Mouse (Mus musculus) urinary bladder, postnatal 36 days (tissue): ENCODE measurements at regions not wholly inside any gene's neighbourhood (a gene's known extent, or its start where the extent isn't known, plus 50 kb on each side); places are given as distances from the start of the nearest gene placed in this dataset.

Source experiments
- DNase-seq, 2 experiments: peaks; one replicate each; pipeline ENCODE4 v3.0.0; 2022; ENCODE audit warnings: low spot score in 2 of 2, mixed read lengths in 1 of 2

DNA sequence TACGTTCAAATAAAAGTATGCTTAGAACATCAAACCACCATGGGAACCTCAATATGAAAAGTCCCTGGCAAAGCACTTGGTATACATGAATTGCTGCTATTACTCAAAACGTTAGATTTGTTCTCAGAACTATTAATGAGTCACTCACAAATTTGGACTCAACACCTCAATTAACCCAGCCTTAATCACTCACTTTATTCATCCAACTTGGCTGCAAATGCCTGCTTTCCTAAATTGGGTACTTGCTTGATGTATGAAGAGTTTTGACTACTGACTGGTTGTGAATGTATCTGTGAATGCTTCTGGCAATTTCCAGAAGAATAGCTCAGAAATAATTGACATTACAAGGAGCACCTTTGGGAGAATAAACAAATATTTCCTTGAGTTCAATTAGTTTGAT, 308.6 kb downstream of the Arl4a start:
- no peak for DNase-seq

DNA sequence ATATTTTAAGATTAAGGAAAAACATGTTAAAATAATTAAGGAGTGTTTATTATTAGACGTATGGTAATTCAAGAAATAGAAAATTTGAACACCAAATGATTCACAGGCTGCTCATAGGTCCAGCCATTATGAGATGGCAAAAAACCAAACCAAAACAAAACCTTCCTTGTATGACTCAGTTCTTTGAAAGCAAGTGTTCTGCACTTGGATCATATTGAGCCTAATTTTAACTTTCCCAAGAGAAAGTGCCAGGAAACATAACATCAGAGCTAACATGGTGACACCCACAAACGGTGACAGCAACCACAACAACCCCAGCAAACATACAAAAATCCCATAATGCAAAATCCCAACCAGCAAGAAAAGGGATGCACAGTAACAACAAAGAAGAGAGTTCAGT, 313.7 kb downstream of the Arl4a start:
- no peak for DNase-seq

DNA sequence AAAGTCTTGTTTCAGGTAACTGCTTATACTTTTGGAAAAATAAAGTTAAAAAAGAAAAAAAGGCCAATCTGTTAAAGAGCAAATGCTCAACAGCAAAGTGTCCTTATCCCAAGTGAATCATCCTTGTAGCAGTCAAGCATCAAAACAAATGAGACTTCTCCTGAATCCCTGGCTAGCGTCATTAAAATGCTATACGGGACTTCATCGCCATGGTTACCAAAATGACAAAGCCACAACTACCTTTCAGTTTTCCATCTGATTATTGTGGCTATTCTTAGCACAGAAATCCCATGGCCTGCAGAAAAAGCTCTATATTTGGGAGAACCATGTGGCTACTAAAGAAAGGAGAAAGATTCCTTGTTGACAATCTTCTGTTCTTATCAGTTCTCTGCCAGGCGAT, 322.7 kb downstream of the Arl4a start:
- no peak for DNase-seq

DNA sequence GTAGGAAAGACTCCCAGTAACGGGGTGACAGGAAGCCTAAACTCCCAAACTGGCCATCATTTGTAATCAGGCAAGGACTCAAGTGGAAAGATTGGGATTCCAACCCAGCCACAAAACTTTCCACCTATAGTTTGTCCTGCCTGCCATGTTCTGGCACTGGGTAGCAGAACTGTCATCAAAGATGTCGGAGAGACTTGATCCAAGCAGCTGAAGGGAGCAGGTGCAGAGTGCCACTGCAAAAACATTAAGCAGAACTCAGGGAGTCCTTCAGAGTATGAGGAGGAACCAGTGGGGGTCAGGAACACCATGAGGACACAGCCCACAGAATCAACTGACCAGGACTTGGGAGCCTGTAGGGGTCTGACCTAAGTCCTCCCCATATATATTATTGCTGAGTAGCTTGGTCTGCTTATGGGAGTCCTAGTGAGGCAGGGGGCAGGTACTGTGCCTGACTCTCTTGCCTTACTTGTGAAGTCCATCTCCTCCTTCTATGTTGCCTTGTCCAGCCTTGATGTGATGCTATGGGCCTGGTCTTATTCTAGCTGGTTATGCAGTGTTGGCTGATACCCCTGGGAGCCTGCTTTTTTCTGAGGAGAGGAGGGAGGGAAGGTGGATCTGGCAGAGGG, 323.5 kb downstream of the Arl4a start:
- DNase-seq, result no peak

DNA sequence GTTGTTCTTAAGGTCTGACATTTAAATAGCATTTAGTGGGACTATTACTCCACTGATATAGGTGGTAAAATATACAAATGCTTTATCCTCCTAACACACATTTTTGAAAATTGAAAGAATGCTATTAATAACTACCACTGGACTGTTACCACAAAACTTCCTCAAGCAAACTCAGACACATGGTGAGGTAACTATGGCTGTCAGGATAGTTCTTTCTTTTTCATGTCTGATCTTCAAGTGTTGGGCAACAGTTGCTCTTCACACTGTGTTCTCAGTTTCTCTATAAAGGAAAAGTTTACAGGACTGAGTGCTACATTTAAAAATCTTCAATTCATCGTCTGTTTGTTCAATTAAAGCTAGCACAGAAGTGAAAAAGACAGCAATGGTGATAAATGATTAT, 326.0 kb downstream of the Arl4a start:
- DNase-seq, result no peak

DNA sequence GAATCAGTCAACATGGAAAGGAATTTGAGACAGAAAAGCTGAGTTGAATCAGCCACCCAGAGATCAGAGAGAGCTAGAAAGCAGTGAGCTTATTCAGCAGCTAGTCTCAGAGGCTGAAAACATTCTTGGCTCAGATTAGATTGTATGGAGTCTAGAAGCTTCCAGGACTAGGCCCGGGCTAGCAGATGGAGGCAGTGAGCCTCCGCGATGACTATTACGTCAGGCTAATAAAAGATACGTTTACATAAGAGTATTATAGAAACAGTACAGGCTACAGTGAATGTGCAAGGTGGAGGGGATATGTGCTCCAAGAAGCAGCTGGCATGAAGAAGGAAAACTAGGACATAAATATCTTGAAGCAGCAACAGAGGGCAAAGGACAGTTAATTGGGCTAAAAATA, 328.0 kb downstream of the Arl4a start:
- DNase-seq, result no peak

DNA sequence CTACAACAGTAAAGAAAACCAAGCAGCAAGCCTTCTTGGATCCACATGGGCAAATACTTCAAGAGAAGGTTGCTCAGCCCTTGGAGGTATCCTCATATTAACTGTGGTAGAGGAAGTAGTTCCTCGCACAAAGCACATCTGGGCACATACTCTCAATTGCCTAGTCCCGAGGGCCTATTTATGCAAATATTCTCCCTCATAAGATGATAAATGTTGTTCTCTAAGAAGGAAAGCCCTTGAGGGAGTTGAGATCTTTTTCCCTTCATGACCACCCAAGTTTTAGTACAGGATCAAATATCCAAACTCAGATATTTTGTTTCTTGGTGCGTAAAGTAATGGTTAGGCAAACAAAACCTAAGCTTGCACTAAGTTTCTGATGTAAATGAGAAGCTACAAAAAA, 340.6 kb downstream of the Arl4a start:
- no peak for DNase-seq

DNA sequence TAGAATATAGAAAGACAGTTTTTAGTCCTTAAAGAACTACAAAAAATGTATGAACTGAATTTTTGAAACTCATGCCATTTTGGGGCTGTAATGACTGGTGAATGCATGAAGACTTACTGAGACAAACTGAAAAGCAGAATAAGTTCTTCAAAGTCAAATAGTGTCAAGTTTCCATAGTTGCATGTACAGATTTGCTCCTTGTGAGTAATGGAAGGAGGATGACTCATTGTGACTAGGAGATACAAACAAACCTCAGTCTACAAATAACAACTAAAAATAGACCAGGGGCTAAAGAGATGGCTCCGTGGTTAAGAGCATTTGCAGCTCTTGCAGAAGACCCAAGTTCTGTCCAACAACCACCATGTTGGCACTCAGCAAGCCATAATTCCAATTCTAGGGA, 342.5 kb downstream of the Arl4a start:
- DNase-seq, result no peak

DNA sequence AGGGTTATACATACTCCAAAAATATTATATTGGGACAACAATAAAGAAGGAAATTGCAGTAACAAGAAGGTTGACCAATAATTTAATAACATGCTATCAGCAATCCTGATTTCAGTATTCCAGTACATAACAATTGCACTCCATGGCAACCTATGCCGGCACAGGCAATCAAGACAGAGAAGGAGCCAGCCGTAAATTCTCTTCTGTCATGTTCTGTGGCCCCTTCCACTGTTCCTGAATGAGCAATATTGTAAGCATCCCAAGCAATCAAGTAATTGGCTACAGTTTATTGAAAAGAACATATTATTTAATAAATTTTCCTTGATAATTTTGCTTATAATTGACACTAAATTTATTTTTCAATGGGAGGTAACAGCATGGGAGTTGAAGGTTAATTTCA, 345.8 kb downstream of the Arl4a start:
- DNase-seq, result no peak

DNA sequence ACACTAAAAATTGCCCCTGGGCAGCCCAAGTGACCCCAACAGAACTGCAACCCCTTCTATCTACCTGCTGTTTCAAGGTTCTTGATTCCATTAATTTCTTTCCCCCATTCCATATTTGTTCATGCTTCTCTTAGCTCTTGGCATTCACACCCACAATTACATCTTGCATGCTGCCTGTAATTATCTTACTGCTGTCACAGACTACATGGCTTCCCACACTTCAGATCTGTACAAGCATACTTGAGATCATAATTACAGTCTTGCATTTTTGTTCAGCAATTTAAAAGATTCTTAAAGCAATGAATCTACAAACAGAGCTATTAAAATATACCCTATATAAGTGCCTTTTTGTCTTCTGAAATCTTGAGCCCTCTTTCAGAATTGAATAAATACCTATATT, 352.4 kb downstream of the Arl4a start:
- no peak for DNase-seq

DNA sequence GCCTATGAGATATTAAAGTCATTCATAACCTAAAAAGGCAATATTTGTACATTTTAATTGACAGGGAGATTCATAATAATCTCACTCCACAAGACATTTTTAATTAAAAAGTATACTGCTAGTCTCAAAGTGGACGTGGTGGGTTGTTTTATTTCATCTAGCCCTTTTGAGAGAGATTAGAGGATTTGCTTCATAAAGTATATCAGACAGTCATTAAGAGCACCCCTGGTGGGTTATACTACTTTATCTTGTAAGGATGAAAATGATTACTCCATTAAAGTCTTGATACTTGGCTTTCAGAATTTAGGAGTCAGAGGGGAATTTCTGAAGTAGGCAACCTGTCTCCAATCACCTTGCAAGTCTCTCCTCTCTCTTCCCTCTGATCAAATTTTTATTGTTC, 355.7 kb downstream of the Arl4a start:
- DNase-seq, result no peak

DNA sequence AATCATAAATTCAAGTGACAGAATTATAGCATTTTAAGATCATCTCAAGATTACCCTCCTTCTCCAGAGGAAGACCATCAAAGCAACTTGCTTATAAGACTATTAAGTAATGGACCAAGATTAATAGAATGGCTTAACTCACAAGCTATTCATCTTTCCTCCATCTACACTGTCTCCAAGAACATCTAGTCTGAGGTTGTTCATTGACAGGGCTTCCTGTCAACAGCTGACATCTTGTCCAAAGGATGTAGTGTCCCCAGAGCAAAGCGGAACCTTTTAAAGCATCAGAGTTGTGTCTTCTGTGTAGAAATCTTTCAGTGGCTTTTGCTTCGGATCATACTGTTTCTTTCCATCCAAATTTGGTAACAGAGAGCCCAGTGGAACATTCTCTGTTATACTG, 362.2 kb downstream of the Arl4a start:
- DNase-seq, result no peak

DNA sequence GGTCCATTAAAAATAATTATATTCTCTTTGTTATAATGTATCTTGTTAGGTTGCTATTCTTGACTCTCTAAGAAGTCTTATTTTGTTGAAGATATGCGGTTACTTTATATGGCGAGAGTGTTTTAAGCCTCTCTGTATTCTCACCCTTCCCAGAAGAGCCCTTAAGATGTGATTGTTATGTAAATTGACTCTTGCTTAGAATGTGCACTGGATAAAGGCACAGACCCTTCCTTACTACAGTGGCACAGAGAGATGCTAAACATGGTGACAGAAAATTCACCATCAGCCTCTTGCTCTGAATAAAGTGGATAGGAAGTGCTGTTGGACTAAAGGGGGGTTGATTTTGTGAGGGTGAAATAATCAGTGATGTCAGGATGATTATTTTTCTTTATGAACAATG, 370.1 kb downstream of the Arl4a start:
- no peak for DNase-seq

DNA sequence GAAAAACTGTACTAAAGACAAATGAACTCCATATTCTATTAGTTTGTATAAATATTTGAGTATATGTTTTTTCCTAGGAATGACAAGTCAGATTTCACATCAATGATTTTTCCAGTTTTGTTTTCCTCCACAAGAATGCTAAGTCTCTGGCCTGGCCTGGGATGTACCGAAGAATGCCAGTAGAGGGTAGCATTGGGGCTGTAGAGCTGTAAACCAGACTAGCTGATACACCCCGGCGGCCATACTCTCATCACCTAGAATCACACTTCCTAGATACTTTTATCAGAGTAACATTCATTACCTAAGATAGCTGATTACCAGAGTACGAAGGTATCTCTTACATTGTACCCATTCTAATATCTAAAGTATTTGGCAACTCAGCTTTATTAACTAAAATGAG, 372.4 kb downstream of the Arl4a start:
- peak; percentile 35 to 52 for DNase-seq

DNA sequence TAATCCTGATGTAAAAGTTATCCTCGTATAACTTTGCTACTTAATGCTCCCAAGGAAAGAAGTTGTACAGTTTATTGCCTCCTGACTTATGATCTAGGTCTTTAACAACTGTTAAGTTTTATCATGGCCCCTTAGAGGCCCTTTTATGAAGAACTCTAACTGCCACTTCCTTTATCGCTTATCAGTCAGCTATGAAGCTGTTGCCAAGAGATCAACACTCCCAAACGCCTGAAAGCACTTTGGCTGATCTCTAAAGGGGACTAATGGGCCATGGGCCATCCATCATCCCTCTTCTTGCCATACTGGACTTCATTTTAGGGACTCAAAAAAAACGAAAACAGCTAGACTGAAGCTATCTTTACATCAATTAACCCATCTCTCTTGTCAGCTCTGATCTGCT, 377.4 kb downstream of the Arl4a start:
- no peak for DNase-seq

DNA sequence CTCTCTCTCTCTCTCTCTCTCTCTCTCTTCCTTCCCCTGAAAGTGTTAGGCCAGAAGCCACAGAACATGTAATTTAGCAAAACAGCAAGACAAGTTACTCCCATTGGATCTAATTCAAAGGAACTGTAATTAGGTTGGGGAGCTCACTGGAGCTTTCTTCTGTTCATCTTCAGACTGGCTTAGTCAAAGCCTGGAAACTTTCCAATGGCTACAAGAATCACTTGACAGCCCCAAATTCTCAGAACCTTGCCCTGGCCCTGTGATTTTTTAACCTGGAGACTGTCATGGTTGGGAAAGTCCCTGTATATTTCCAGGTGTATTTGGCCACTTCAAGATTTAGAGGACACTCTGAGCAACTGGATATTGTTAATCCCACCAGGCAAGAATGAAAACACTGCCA, 381.2 kb downstream of the Arl4a start:
- no peak for DNase-seq

DNA sequence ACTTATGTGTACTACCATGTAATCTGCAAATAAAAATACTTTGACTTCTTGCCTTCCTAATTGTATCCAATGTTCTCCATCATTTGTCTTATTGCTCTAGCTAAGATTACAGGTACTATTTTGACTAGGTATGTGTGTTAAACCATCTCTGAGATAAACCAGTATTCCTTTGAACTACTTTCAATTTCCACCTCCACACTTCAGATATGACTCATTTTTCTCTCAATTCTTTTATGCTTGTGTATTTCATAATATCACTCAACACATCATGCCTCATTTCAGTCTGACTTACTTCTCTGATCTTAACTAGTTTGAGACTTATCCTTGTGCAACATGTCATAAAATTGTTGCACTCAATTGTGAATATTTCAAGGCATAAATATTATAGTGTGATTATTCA, 388.9 kb downstream of the Arl4a start:
- DNase-seq, result no peak

DNA sequence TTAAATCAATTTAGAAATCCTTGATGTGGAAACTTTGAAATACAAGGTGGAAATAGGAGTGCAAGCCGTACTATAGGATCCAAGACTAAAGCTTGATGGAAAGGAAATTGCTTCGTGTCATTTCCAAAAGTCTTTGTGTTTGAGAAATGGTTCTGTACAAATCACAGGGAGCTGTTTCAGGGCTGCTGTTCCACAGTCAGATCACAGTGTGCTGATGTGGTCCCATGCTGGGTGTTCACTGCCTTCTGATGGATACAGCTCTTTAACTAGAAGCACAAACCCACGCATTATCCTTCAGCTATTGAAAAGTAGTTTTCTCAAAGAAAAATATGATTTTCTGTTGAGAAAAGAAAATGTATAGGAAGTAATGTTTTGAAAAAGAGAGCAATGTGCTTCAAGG, 391.3 kb downstream of the Arl4a start:
- no peak for DNase-seq

DNA sequence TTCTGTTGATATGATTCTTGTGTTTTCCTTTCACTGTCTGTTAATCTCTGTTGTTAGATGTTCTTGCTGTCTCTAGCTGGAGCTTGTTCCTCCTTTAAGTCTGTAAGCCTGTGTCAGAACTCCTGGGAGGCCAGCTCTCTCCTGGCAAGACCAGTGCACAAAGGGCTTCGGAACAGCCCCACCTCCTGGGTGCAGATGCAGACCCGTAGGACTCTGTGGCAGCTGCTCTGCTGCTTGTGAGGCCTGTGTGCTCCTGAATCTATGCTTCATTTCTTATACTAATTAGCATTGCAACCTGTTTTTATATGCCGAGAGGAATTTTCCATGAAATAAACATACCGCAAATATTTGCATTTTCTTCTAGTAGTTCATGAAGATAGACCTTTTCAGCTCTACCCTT, 392.2 kb downstream of the Arl4a start:
- DNase-seq, result no peak

DNA sequence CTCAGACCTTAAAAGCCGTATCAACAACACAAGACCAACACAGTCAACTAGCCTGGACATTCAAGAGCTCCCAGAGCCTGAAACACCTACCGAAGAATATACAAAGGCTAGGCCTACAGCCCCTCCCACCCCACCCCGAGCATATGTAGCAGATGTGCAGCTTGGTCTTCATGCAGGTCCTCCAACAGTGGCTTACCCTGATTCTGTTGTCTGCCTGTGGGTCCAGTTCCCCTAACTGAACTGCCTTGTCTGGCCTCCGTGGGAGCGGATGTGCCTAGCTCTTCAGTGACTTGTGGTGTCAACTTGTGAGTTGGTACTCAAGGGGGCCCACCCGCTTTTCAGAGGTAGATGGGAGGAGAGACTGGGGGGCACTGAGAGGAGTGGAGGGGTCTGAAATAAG, 398.6 kb downstream of the Arl4a start:
- DNase-seq, result no peak

DNA sequence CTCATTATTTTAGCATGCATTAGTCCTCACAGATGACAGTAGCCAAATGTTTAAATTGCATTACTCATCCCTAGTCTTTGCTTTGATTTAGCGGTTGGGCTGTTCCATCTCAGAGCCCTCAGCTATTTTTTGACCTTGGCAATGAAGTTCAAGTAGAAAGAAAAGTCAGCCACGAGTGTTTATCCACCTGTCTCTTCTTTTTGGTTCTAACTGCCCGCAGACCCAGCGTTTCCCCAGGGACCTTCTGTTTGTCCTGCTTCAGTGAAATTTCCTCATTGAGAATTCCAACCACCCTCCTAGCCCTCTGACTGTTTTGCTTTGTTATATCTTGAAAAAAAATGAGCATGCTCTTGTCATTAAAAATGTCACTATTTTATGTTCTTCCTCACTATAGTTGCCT, 403.5 kb downstream of the Arl4a start:
- no peak for DNase-seq

DNA sequence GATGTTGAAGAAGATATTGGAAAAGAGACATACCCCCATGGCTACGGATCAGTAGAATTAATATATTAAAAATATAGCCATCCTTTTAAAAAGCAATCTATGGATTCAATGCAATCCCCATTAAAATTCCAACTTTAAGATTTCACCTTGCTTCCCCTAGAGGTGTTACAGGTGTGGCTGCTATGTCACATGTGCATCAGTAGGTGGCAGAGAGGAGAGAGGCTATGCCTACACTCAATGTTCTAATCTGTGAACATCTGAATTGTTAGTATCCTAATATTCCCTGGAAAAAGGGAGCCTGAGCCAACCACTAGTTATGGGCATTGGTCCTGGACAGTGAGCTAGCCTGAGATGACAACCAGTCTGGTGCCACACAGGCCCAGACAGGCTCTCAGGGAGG, 416.6 kb downstream of the Arl4a start:
- no peak for DNase-seq

DNA sequence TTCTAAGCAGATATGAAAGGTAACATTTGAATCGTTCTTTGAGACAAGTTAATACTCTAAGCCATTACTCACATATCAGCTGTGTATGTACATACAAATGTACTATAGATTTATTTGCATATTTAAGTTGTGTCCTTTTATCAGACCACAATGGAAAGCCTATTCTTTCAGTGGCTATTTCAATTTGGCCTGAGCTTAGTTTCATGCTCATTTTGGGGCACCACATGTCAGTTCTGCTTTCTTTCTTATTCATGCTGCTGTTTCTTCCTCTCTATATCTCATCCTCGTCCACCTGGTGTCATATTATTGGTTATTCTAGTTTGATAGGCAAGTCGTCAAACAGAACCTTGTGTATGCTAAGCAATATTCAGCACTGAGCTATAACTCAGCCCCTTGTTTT, 432.5 kb downstream of the Arl4a start:
- no peak for DNase-seq

DNA sequence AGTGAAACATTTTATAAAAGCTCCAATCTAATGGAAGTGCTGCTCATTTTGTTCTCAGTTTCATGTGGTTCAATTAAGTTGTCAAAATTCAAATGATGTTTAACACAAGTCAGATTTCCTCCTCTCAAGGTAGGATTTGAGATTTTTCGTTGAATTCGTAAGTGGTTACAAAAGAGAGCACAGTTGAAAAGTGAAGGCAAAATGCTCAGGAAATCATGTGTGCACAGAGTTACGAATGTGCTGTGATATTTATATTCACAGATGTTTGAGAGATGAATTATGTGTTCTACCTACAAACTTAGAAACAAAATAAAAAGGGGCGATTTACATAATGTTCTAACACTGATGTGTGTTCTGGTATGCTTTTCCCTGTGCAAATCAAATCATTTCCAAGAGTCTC, 433.1 kb downstream of the Arl4a start:
- DNase-seq, result no peak

DNA sequence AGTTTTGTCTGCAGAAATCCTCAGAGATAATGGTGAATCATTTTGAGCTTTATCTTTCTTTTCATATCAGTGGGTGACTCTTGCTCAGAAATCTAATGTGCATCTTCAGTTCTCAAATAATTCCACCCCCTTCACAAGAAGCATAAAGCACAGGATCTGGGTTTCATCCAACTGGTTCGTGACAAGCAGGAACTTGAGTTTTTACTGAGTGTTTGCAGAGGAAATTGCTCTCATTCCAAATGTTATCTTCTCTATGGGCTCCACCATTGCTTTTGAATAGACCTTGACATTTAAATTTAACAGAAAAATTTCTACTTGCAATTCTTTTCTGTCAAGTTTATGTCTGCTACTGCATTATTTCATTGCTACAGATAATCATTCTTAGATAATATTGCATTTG, 443.1 kb downstream of the Arl4a start:
- DNase-seq, result no peak
